Mouse (Mus musculus): ENCODE measurements around the gene Atp6v1f. TPM values are rescaled to one million over a fixed set of nuclear protein-coding genes. Genes with fewer than 3 reads are reported as not detected.

The Atp6v1f gene
- polyA plus RNA-seq, 1 experiment from 2014 or later, result 184 TPM

- TF ChIP-seq CTCF (IDR thresholded peaks at IDR 0.05; ENCODE audit: low read depth), result no peak
- no peak overlapping the region for H3K4me2 ChIP-seq
- 44% methylated on average over 7 of the region's 7 CpGs for WGBS
Measured at GRCm38 (mm10) chr6:29461502-29461901, 6.0 kb upstream of the Atp6v1f start.

GRCm38 (mm10) chr6:29463388-29463787, 4.1 kb upstream of the Atp6v1f start:
- H3K27me3 ChIP-seq (ENCODE audit: insufficient read depth, low read length), result no peaks in the 10 kb centered on the region
- WGBS, result 81% methylated on average over 3 of the region's 3 CpGs
- H3K36me3 ChIP-seq (ENCODE audit: insufficient read depth), result peaks cover 21% of the 10 kb centered on the region
- no peak overlapping the region for H3K4me2 ChIP-seq
- no peak overlapping the region for H3K4me3 ChIP-seq (ENCODE audit: low read depth, low read length)
- no peak for ATAC-seq (ENCODE audit: insufficient read depth)
- TF ChIP-seq CTCF (IDR thresholded peaks at IDR 0.05; ENCODE audit: low read depth), result no peak
- no peak for DNase-seq
- H3K9ac ChIP-seq, result no peak overlapping the region
- no peaks in the 10 kb centered on the region for H3K9me3 ChIP-seq (ENCODE audit: low read depth, low read length)
- H3K27ac ChIP-seq (ENCODE audit: low read depth), result no peak overlapping the region
- 0 out of 2 replicates have a peak, but pooled peaks cover 1% of the 10 kb centered on the region for H3K4me1 ChIP-seq (ENCODE audit: insufficient read depth)

More at GRCm38 (mm10) chr6:29461502-29461901, 6.0 kb upstream of the Atp6v1f start:
- peaks cover 36% of the 10 kb centered on the region for H3K36me3 ChIP-seq (ENCODE audit: insufficient read depth)
- no peak overlapping the region for H3K9ac ChIP-seq
- no peaks in the 10 kb centered on the region for H3K4me1 ChIP-seq (ENCODE audit: insufficient read depth)
- no peaks in the 10 kb centered on the region for H3K9me3 ChIP-seq (ENCODE audit: low read depth, low read length)
- H3K27ac ChIP-seq (ENCODE audit: low read depth), result no peak overlapping the region
- ATAC-seq (ENCODE audit: insufficient read depth) (no peak), DNase-seq (no peak)
- no peak overlapping the region for H3K4me3 ChIP-seq (ENCODE audit: low read depth, low read length)
- H3K27me3 ChIP-seq (ENCODE audit: insufficient read depth, low read length), result no peaks in the 10 kb centered on the region

GRCm38 (mm10) chr6:29468851-29469250, 1.3 kb downstream of the Atp6v1f start:
- DNase-seq (no peak), ATAC-seq (ENCODE audit: insufficient read depth) (no peak)
- Histone ChIP-seq H3K4me3 (ENCODE audit: low read depth, low read length) (peak overlapping the region; percentile 68), H3K4me2 (peak overlapping the region; percentile 72), H3K9me3 (ENCODE audit: low read depth, low read length) (no peaks in the 10 kb centered on the region), H3K27ac (ENCODE audit: low read depth) (no peak overlapping the region), H3K4me1 (ENCODE audit: insufficient read depth) (0 out of 2 replicates have a peak, but pooled peaks cover 9% of the 10 kb centered on the region), H3K27me3 (ENCODE audit: insufficient read depth, low read length) (no peaks in the 10 kb centered on the region), H3K36me3 (ENCODE audit: insufficient read depth) (peaks cover 18% of the 10 kb centered on the region), H3K9ac (peak overlapping the region; percentile 61; the same call in 1 of the 2 replicates)
- no peak for TF ChIP-seq CTCF (IDR thresholded peaks at IDR 0.05; ENCODE audit: low read depth)
- 80% methylated on average over 3 of the region's 3 CpGs for WGBS

GRCm38 (mm10) chr6:29471137-29471536, 3.6 kb downstream of the Atp6v1f start, which contains the start of gene Atp6v1fnb:
Atp6v1fnb (plus strand) TSS chr6:29471437.
- Histone ChIP-seq H3K27me3 (ENCODE audit: insufficient read depth, low read length) (no peaks in the 10 kb centered on the region), H3K4me3 (ENCODE audit: low read depth, low read length) (no peak within 1 kb of the TSS), H3K27ac (ENCODE audit: low read depth) (no peak within 1 kb of the TSS), H3K9me3 (ENCODE audit: low read depth, low read length) (no peaks in the 10 kb centered on the region), H3K36me3 (ENCODE audit: insufficient read depth) (peaks cover 18% of the 10 kb centered on the region), H3K4me1 (ENCODE audit: insufficient read depth) (0 out of 2 replicates have a peak, but pooled peaks cover 9% of the 10 kb centered on the region), H3K9ac (no peak within 1 kb of the TSS), H3K4me2 (no peak within 1 kb of the TSS)
- no peak for ATAC-seq (ENCODE audit: insufficient read depth)
- DNase-seq, result no peak
- WGBS, result 88% methylated on average over 4 of the region's 4 CpGs
- TF ChIP-seq CTCF (IDR thresholded peaks at IDR 0.05; ENCODE audit: low read depth), result no peak

- H3K4me2 ChIP-seq, result peak overlapping the region; percentile 59
Measured at GRCm38 (mm10) chr6:29473941-29474691, 6.6 kb downstream of the Atp6v1f start.

GRCm38 (mm10) chr6:29474736-29475135, 7.2 kb downstream of the Atp6v1f start:
- Histone ChIP-seq H3K4me3 (ENCODE audit: low read depth, low read length) (no peak overlapping the region), H3K4me2 (peak overlapping the region; percentile 59), H3K4me1 (ENCODE audit: insufficient read depth) (no peaks in the 10 kb centered on the region), H3K9me3 (ENCODE audit: low read depth, low read length) (no peaks in the 10 kb centered on the region), H3K27me3 (ENCODE audit: insufficient read depth, low read length) (no peaks in the 10 kb centered on the region), H3K36me3 (ENCODE audit: insufficient read depth) (peaks cover 18% of the 10 kb centered on the region), H3K27ac (ENCODE audit: low read depth) (no peak overlapping the region), H3K9ac (no peak overlapping the region)
- 57% methylated on average over 2 of the region's 2 CpGs for WGBS
- no peak for TF ChIP-seq CTCF (IDR thresholded peaks at IDR 0.05; ENCODE audit: low read depth)
- ATAC-seq (ENCODE audit: insufficient read depth), result no peak
- no peak for DNase-seq

More at GRCm38 (mm10) chr6:29473941-29474691, 6.6 kb downstream of the Atp6v1f start:
- no peak for TF ChIP-seq CTCF (IDR thresholded peaks at IDR 0.05; ENCODE audit: low read depth)
- Histone ChIP-seq H3K36me3 (ENCODE audit: insufficient read depth) (peaks cover 18% of the 10 kb centered on the region), H3K4me3 (ENCODE audit: low read depth, low read length) (peak overlapping the region; percentile 38), H3K9me3 (ENCODE audit: low read depth, low read length) (no peaks in the 10 kb centered on the region), H3K27me3 (ENCODE audit: insufficient read depth, low read length) (no peaks in the 10 kb centered on the region), H3K9ac (peak overlapping the region; percentile 41), H3K27ac (ENCODE audit: low read depth) (no peak overlapping the region), H3K4me1 (ENCODE audit: insufficient read depth) (0 out of 2 replicates have a peak, but pooled peaks cover under 1% of the 10 kb centered on the region)
- 3% methylated on average over 33 of the region's 33 CpGs for WGBS
- ATAC-seq (ENCODE audit: insufficient read depth) (peak; percentile 98), DNase-seq (peak; percentile 93)

GRCm38 (mm10) chr6:29482691-29483090, 15.2 kb downstream of the Atp6v1f start:
- no peak for TF ChIP-seq CTCF (IDR thresholded peaks at IDR 0.05; ENCODE audit: low read depth)
- no peak overlapping the region for H3K4me3 ChIP-seq (ENCODE audit: low read depth, low read length)
- no peaks in the 10 kb centered on the region for H3K4me1 ChIP-seq (ENCODE audit: insufficient read depth)
- no peaks in the 10 kb centered on the region for H3K9me3 ChIP-seq (ENCODE audit: low read depth, low read length)
- DNase-seq (no peak), ATAC-seq (ENCODE audit: insufficient read depth) (no peak)
- H3K4me2 ChIP-seq, result no peak overlapping the region
- H3K27ac ChIP-seq (ENCODE audit: low read depth), result no peak overlapping the region
- H3K27me3 ChIP-seq (ENCODE audit: insufficient read depth, low read length), result no peaks in the 10 kb centered on the region
- no peaks in the 10 kb centered on the region for H3K36me3 ChIP-seq (ENCODE audit: insufficient read depth)
- H3K9ac ChIP-seq, result no peak overlapping the region
- WGBS, result 92% methylated on average over 13 of the region's 13 CpGs
